Mouse (Mus musculus) liver, embryonic 14.5 days (tissue): Measurements from ENCODE around the gene Slc39a1. TPM values are rescaled to one million over a fixed set of nuclear protein-coding genes. Genes with fewer than 3 reads are reported as not detected.
A peak's percentile ranks its signal among the peaks of the same experiment; 100 is the strongest.

Experiments
- ATAC-seq: fragments of 200-750 bp; cut with Nextera tagmentation; 2 replicates; pipeline ENCODE4 v1.8.0; 2017; ENCODE audit warnings: moderate number of reproducible peaks, mild to moderate bottlenecking, moderate library complexity; ENCODE audit not compliant: insufficient read depth
- DNase-seq, 3 experiments: peaks; one replicate each; pipeline ENCODE4 v3.0.0-alpha.2; 2012 to 2013; ENCODE audit warnings: low read depth in 3 of 3, low spot score in 3 of 3
- H3K27ac ChIP-seq: fragments of 300-500 bp; sonication (generic); 2 replicates; pipeline ENCODE4 v1.5.1; 2014; ENCODE audit warnings: moderate library complexity, mild to moderate bottlenecking, control low read depth, inconsistent platforms
- H3K27me3 ChIP-seq: fragments of 300-500 bp; sonication (generic); 2 replicates; pipeline ENCODE4 v1.6.1; 2014; ENCODE audit warnings: mild to moderate bottlenecking, low read length, moderate library complexity; ENCODE audit not compliant: control insufficient read depth, insufficient read depth
- H3K36me3 ChIP-seq: fragments of 300-500 bp; sonication (generic); replicated peaks from 2 replicates; pipeline ENCODE4 v1.6.1; 2014; ENCODE audit warnings: low read depth; ENCODE audit not compliant: control insufficient read depth, insufficient read depth
- H3K4me1 ChIP-seq, 2 experiments: fragments of 200-500 bp in 1 of 2; fragments of 300-500 bp in 1 of 2; sonication (generic) in 1 of 2; replicated peaks; 2 replicates each; pipeline ENCODE4 v1.6.1; 2012 to 2014; ENCODE audit warnings: antibody characterized with exemption in 1 of 2, inconsistent platforms in 1 of 2, low read length in 1 of 2; ENCODE audit not compliant: control insufficient read depth in 2 of 2, insufficient read depth in 2 of 2
- H3K4me2 ChIP-seq: fragments of 300-500 bp; sonication (generic); 2 replicates; pipeline ENCODE4 v1.6.1; 2014; ENCODE audit warnings: low read depth, mild to moderate bottlenecking, control low read depth, moderate library complexity
- H3K4me3 ChIP-seq, 2 experiments: fragments of 200-500 bp in 1 of 2; fragments of 300-500 bp in 1 of 2; sonication (generic) in 1 of 2; 2 replicates each; pipeline ENCODE4 v1.5.1; 2012 to 2014; ENCODE audit warnings: low read depth in 2 of 2, low read length in 2 of 2, mild to moderate bottlenecking in 2 of 2, control low read depth in 1 of 2, inconsistent platforms in 1 of 2, moderate library complexity in 1 of 2; ENCODE audit not compliant: insufficient read depth in 1 of 2
- H3K9ac ChIP-seq: fragments of 300-500 bp; sonication (generic); replicated peaks from 2 replicates; pipeline ENCODE4 v1.6.1; 2014; ENCODE audit warnings: mild to moderate bottlenecking, control low read depth, moderate library complexity
- H3K9me3 ChIP-seq: fragments of 300-500 bp; sonication (generic); 2 replicates; pipeline ENCODE4 v1.6.1; 2016; ENCODE audit warnings: low read length, mixed read lengths; ENCODE audit not compliant: control insufficient read depth
- CTCF ChIP-seq: IDR thresholded peaks from 2 replicates; pipeline ENCODE4 v1.5.1; 2016; ENCODE audit warnings: antibody characterized with exemption, low read depth, control low read depth
- EP300 ChIP-seq: IDR thresholded peaks from 2 replicates; pipeline ENCODE4 v1.6.1; 2016; ENCODE audit warnings: antibody characterized with exemption, low read depth
- WGBS: fragments of 180-500 bp; shearing (Covaris S2); extraction: QIAGEN DNeasy Blood & Tissue Kit; methylation state at CpG from one replicate; pipeline ENCODE4 v1.1.7; 2014; ENCODE audit not compliant: insufficient replicate concordance; 5-methylcytosine and 5-hydroxymethylcytosine counted together
- polyA plus RNA-seq, 2 experiments: library from polyadenylated mRNA; depleted of rRNA in 1 of 2; stranded (reverse) in 1 of 2; unstranded in 1 of 2; fragments of >200 nt; fragmentation: Nextera tagmentation in 1 of 2; extraction: Ambion mirVana in 1 of 2; gene quantifications; 2 replicates each; pipeline versions ENCODE4 v1.2.1 to v1.2.3; 2012 to 2014

Slc39a1 gene
- polyA plus RNA-seq, 2 experiments, result 9.8 to 24.1 TPM

- H3K4me3 ChIP-seq, result no peak overlapping the region
- H3K4me1 ChIP-seq, result peaks cover 6 to 13% of the 10 kb centered on the region in 2 experiments
- no peak overlapping the region for H3K4me2 ChIP-seq
- no peaks in the 10 kb centered on the region for H3K27me3 ChIP-seq
- no peaks in the 10 kb centered on the region for H3K36me3 ChIP-seq
- H3K27ac ChIP-seq, result no peak overlapping the region
- DNase-seq (no peak), ATAC-seq (no peak)
- 95% methylated on average over 2 of the region's 2 CpGs for WGBS
- TF ChIP-seq EP300, result no peak
- TF ChIP-seq CTCF, result no peak
- no peak overlapping the region for H3K9ac ChIP-seq
- H3K9me3 ChIP-seq, result no peaks in the 10 kb centered on the region
Measured at GRCm38 (mm10) chr3:90241251-90241650, 6.7 kb upstream of the Slc39a1 start.

- Histone ChIP-seq H3K4me2 (no peak overlapping the region), H3K9me3 (no peaks in the 10 kb centered on the region), H3K27me3 (no peaks in the 10 kb centered on the region), H3K27ac (no peak overlapping the region), H3K9ac (no peak overlapping the region), H3K4me1 (peaks cover 6 to 13% of the 10 kb centered on the region in 2 experiments), H3K4me3 (no peak overlapping the region), H3K36me3 (no peaks in the 10 kb centered on the region)
- DNase-seq (no peak), ATAC-seq (peak; percentile 29; the same call in 1 of the 2 replicates)
- TF ChIP-seq EP300, result no peak
- no peak for TF ChIP-seq CTCF
- 55% methylated on average over 10 of the region's 10 CpGs for WGBS
Measured at GRCm38 (mm10) chr3:90241669-90242358, 6.2 kb upstream of the Slc39a1 start.

DNA sequence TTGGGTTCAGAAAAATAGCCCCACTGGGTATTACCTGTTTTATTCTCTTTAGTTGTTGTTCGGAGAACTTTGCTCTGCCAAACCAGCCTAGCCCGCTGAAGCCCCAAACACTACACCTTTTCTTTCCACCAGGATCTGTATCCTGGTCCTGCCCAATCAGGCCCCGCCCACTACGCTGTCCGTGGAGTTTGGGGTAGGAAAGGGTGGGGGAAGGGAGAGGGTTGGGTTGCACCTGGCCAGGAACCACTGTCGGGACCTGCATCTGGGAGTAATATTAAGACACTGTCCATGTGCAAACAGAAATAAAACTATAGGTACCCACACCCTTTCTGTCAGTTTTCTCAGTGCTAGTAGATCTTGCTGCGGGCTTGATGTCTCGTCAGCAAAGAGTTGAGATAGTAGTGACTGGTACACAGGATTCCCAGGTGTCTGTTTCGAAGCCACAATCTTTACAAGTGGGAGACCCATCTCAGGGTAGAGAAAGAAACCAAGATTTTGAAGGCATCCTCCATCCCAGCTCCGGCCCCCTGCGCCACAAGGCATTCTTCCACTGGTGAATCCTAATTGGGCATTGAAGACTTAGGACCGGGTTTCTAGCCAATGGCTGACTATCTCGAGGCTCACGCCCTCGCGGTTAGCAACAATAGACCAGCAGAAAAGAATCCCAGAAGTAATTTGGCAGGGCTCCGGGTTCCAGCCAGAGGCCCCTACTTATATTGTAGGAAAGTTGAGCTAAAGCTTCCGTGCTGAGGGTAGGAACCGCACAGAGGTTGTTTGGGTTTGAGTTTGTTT, 4.8 kb upstream of the Slc39a1 start, which contains the start of gene Creb3l4:
TSS of gene Creb3l4 (minus strand) at position 529 of the 792 bp plus-strand sequence.
- TF ChIP-seq EP300 (no peak), CTCF (no peak)
- no peak within 1 kb of the TSS for H3K27ac ChIP-seq
- H3K27me3 ChIP-seq, result no peaks in the 10 kb centered on the region
- H3K9ac ChIP-seq, result no peak within 1 kb of the TSS
- 21% methylated on average over 19 of the region's 19 CpGs for WGBS
- ATAC-seq, result no peak
- peak within 1 kb of the TSS; percentile 59 for H3K4me2 ChIP-seq
- no peaks in the 10 kb centered on the region for H3K36me3 ChIP-seq
- peaks cover 10 to 17% of the 10 kb centered on the region in 2 experiments for H3K4me1 ChIP-seq
- peak within 1 kb of the TSS; percentile 25 to 41; a peak in 3 of 4 replicates for H3K4me3 ChIP-seq
- no peak for DNase-seq
- H3K9me3 ChIP-seq, result no peaks in the 10 kb centered on the region

DNA sequence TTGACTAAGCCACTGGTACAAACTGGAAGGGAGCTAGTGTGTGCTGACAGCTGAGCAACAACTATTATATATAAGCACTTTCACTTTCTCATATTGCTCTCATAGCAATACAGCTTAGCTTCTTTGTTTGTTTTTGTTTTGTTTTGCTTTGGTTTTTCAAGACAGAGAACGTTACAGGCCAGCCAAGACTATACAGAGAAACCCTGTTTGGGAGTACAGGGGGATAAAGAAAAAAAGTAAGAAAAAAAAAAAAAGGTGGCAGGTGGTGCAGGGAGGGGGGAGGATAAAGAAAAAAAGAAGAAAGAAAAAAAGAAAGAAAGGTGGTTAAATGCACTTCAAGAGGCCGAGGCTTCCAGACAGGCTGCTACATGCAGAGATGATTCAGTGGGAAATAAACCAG, 2.6 kb upstream of the Slc39a1 start:
- no peak for DNase-seq
- Histone ChIP-seq H3K27ac (no peak overlapping the region), H3K4me2 (no peak overlapping the region), H3K9ac (no peak overlapping the region), H3K4me1 (peaks cover 10 to 21% of the 10 kb centered on the region in 2 experiments), H3K4me3 (no peak overlapping the region), H3K36me3 (no peaks in the 10 kb centered on the region), H3K27me3 (no peaks in the 10 kb centered on the region), H3K9me3 (no peaks in the 10 kb centered on the region)
- TF ChIP-seq CTCF (no peak), EP300 (no peak)
- WGBS, result 51% methylated on average over 2 of the region's 2 CpGs
- no peak for ATAC-seq

DNA sequence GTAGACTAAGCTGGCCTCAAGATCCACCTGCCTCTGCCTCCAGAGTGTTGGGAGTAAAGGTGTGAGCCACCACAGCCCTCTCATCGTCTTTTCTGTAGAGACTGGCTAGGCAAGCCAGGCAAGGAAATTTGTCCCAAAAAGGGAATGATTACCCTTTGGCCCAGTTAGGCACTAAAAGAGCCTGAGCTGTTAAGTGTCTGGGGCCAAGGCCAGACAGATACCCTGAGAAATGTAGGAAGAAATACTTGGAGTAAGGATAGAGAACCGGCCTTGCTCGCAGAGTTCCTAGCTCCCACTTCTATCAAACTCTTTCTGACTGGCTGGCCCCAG, 377 bp upstream of the Slc39a1 start:
- 4% methylated on average over 3 of the region's 3 CpGs for WGBS

More for the DNA sequence above, 377 bp upstream of the Slc39a1 start:
- Histone ChIP-seq H3K27ac (peak overlapping the region; percentile 46), H3K4me1 (peaks cover 7 to 13% of the 10 kb centered on the region in 2 experiments), H3K27me3 (no peaks in the 10 kb centered on the region), H3K4me3 (peak overlapping the region; percentile 63 to 69), H3K36me3 (no peaks in the 10 kb centered on the region; the same call in 1 of the 2 replicates), H3K9me3 (no peaks in the 10 kb centered on the region), H3K4me2 (peak overlapping the region; percentile 79), H3K9ac (peak overlapping the region; percentile 73)
- ATAC-seq (peak; percentile 46; the same call in 1 of the 2 replicates), DNase-seq (no peak)
- TF ChIP-seq EP300 (no peak), CTCF (no peak)
